Mouse (Mus musculus): ENCODE results near the gene Pld1. TPM values are rescaled to one million over a fixed set of nuclear protein-coding genes. Genes with fewer than 3 reads are reported as not detected.
A peak's percentile ranks its signal among the peaks of the same experiment; 100 is the strongest.

Gene Pld1
- total and polyA plus RNA-seq, 2 experiments from 2014 or later, result 5.0 to 6.7 TPM

GRCm38 (mm10) chr3:28026876-28027275, 88.4 kb downstream of the Pld1 start:
- WGBS, result 84% methylated on average over 3 of the region's 3 CpGs
- H3K4me3 ChIP-seq (ENCODE audit: low read depth, low read length), result no peak overlapping the region

GRCm38 (mm10) chr3:28028456-28028855, 90.0 kb downstream of the Pld1 start:
- ATAC-seq (ENCODE audit: low FRiP score), result no peak
- Histone ChIP-seq H3K36me3 (ENCODE audit: insufficient read depth, low read length) (no peaks in the 10 kb centered on the region), H3K4me1 (ENCODE audit: insufficient read depth, low read length) (no peaks in the 10 kb centered on the region; the same call in 1 of the 2 replicates), H3K27me3 (ENCODE audit: insufficient read depth, low read length) (no peaks in the 10 kb centered on the region), H3K4me2 (ENCODE audit: low read depth, low read length, poor library complexity, severe bottlenecking) (no peak overlapping the region), H3K27ac (ENCODE audit: low read depth, low read length) (no peak overlapping the region), H3K9ac (replicated peaks; ENCODE audit: low read length, poor library complexity, severe bottlenecking) (no peak overlapping the region), H3K4me3 (ENCODE audit: low read depth, low read length) (no peak overlapping the region), H3K9me3 (ENCODE audit: low read length) (no peaks in the 10 kb centered on the region)
- no peak for DNase-seq (ENCODE audit: low spot score)
- WGBS, result 87% methylated on average over 10 of the region's 10 CpGs
- TF ChIP-seq CTCF (IDR thresholded peaks at IDR 0.05), result no peak

More at GRCm38 (mm10) chr3:28026876-28027275, 88.4 kb downstream of the Pld1 start:
- TF ChIP-seq CTCF (IDR thresholded peaks at IDR 0.05), result no peak
- Histone ChIP-seq H3K4me1 (ENCODE audit: insufficient read depth, low read length) (no peaks in the 10 kb centered on the region; the same call in 1 of the 2 replicates), H3K9me3 (ENCODE audit: low read length) (no peaks in the 10 kb centered on the region), H3K27me3 (ENCODE audit: insufficient read depth, low read length) (no peaks in the 10 kb centered on the region), H3K9ac (replicated peaks; ENCODE audit: low read length, poor library complexity, severe bottlenecking) (no peak overlapping the region), H3K27ac (ENCODE audit: low read depth, low read length) (no peak overlapping the region), H3K36me3 (ENCODE audit: insufficient read depth, low read length) (no peaks in the 10 kb centered on the region), H3K4me2 (ENCODE audit: low read depth, low read length, poor library complexity, severe bottlenecking) (no peak overlapping the region)
- DNase-seq (ENCODE audit: low spot score) (no peak), ATAC-seq (ENCODE audit: low FRiP score) (no peak)

- no peak for DNase-seq (ENCODE audit: low spot score)
- ATAC-seq (ENCODE audit: low FRiP score), result no peak
- H3K9me3 ChIP-seq (ENCODE audit: low read length), result no peaks in the 10 kb centered on the region
- 89% methylated on average over 5 of the region's 5 CpGs for WGBS
- H3K36me3 ChIP-seq (ENCODE audit: insufficient read depth, low read length), result no peaks in the 10 kb centered on the region
- no peak overlapping the region for H3K4me2 ChIP-seq (ENCODE audit: low read depth, low read length, poor library complexity, severe bottlenecking)
- H3K27ac ChIP-seq (ENCODE audit: low read depth, low read length), result no peak overlapping the region
- peaks cover 3% of the 10 kb centered on the region; the same call in 1 of the 2 replicates for H3K4me1 ChIP-seq (ENCODE audit: insufficient read depth, low read length)
- H3K9ac ChIP-seq (replicated peaks; ENCODE audit: low read length, poor library complexity, severe bottlenecking), result no peak overlapping the region
- TF ChIP-seq CTCF (IDR thresholded peaks at IDR 0.05), result no peak
- no peak overlapping the region for H3K4me3 ChIP-seq (ENCODE audit: low read depth, low read length)
- H3K27me3 ChIP-seq (ENCODE audit: insufficient read depth, low read length), result no peaks in the 10 kb centered on the region
These were observed 92.4 kb downstream of the Pld1 start for GRCm38 (mm10) chr3:28030860-28031259.

- WGBS, result 32% methylated on average over 7 of the region's 7 CpGs
- no peak overlapping the region for H3K4me3 ChIP-seq (ENCODE audit: low read depth, low read length)
- H3K27ac ChIP-seq (ENCODE audit: low read depth, low read length), result no peak overlapping the region
- peaks cover 3% of the 10 kb centered on the region; the same call in 1 of the 2 replicates for H3K4me1 ChIP-seq (ENCODE audit: insufficient read depth, low read length)
- H3K27me3 ChIP-seq (ENCODE audit: insufficient read depth, low read length), result no peaks in the 10 kb centered on the region
- no peak for ATAC-seq (ENCODE audit: low FRiP score)
- DNase-seq (ENCODE audit: low spot score), result no peak
- no peak for TF ChIP-seq CTCF (IDR thresholded peaks at IDR 0.05)
- no peak overlapping the region for H3K4me2 ChIP-seq (ENCODE audit: low read depth, low read length, poor library complexity, severe bottlenecking)
- no peak overlapping the region for H3K9ac ChIP-seq (replicated peaks; ENCODE audit: low read length, poor library complexity, severe bottlenecking)
- H3K36me3 ChIP-seq (ENCODE audit: insufficient read depth, low read length), result no peaks in the 10 kb centered on the region
- H3K9me3 ChIP-seq (ENCODE audit: low read length), result no peaks in the 10 kb centered on the region
These were observed 93.2 kb downstream of the Pld1 start for GRCm38 (mm10) chr3:28031643-28032243.

GRCm38 (mm10) chr3:28033898-28034297, 95.4 kb downstream of the Pld1 start:
- 92% methylated on average over 3 of the region's 3 CpGs for WGBS
- no peak overlapping the region for H3K9ac ChIP-seq (replicated peaks; ENCODE audit: low read length, poor library complexity, severe bottlenecking)
- H3K4me2 ChIP-seq (ENCODE audit: low read depth, low read length, poor library complexity, severe bottlenecking), result no peak overlapping the region
- no peaks in the 10 kb centered on the region for H3K9me3 ChIP-seq (ENCODE audit: low read length)
- DNase-seq (ENCODE audit: low spot score) (no peak), ATAC-seq (ENCODE audit: low FRiP score) (no peak)
- peaks cover 3% of the 10 kb centered on the region; the same call in 1 of the 2 replicates for H3K4me1 ChIP-seq (ENCODE audit: insufficient read depth, low read length)
- no peaks in the 10 kb centered on the region for H3K27me3 ChIP-seq (ENCODE audit: insufficient read depth, low read length)
- no peak for TF ChIP-seq CTCF (IDR thresholded peaks at IDR 0.05)
- no peaks in the 10 kb centered on the region for H3K36me3 ChIP-seq (ENCODE audit: insufficient read depth, low read length)
- no peak overlapping the region for H3K27ac ChIP-seq (ENCODE audit: low read depth, low read length)
- H3K4me3 ChIP-seq (ENCODE audit: low read depth, low read length), result no peak overlapping the region

- Histone ChIP-seq H3K4me1 (ENCODE audit: insufficient read depth, low read length) (peaks cover 3% of the 10 kb centered on the region; the same call in 1 of the 2 replicates), H3K9ac (replicated peaks; ENCODE audit: low read length, poor library complexity, severe bottlenecking) (no peak overlapping the region), H3K36me3 (ENCODE audit: insufficient read depth, low read length) (no peaks in the 10 kb centered on the region), H3K27ac (ENCODE audit: low read depth, low read length) (no peak overlapping the region), H3K4me2 (ENCODE audit: low read depth, low read length, poor library complexity, severe bottlenecking) (no peak overlapping the region), H3K4me3 (ENCODE audit: low read depth, low read length) (no peak overlapping the region), H3K27me3 (ENCODE audit: insufficient read depth, low read length) (no peaks in the 10 kb centered on the region), H3K9me3 (ENCODE audit: low read length) (no peaks in the 10 kb centered on the region)
- WGBS, result 54% methylated on average over 5 of the region's 5 CpGs
- ATAC-seq (ENCODE audit: low FRiP score) (peak; percentile 69; the same call in 1 of the 2 replicates), DNase-seq (ENCODE audit: low spot score) (peak; percentile 38)
- TF ChIP-seq CTCF (IDR thresholded peaks at IDR 0.05), result no peak
These were observed 96.3 kb downstream of the Pld1 start for GRCm38 (mm10) chr3:28034707-28035333.

All from midbrain, postnatal 0 days (tissue).